Mouse (Mus musculus) lung, postnatal 0 days (tissue): ENCODE results near the gene Gm49450. TPM values are rescaled to one million over a fixed set of nuclear protein-coding genes. Genes with fewer than 3 reads are reported as not detected.
"Not testable (repeated sequence)": the region's sequence is repeated elsewhere in the genome, so short reads cannot be mapped to it uniquely, and the experiment has no call there.

ENCODE experiments used
- ATAC-seq: fragments of 200-750 bp; cut with Nextera tagmentation; 2 replicates; pipeline ENCODE4 v1.8.0; 2017; ENCODE audit warnings: moderate library complexity
- DNase-seq: peaks from one replicate; pipeline ENCODE4 v3.0.0-alpha.2; 2016; ENCODE audit warnings: low spot score
- H3K27ac ChIP-seq: fragments of 300-500 bp; sonication (generic); 2 replicates; pipeline ENCODE4 v1.5.1; 2014; ENCODE audit warnings: antibody characterized with exemption, mild to moderate bottlenecking, low read length, mixed read lengths
- H3K27me3 ChIP-seq: fragments of 300-500 bp; sonication (generic); replicated peaks from 2 replicates; pipeline ENCODE4 v1.6.1; 2014; ENCODE audit warnings: low read length, mixed read lengths; ENCODE audit not compliant: insufficient read depth
- H3K36me3 ChIP-seq: fragments of 300-500 bp; sonication (generic); 2 replicates; pipeline ENCODE4 v1.6.1; 2014; ENCODE audit warnings: low read length, mixed read lengths; ENCODE audit not compliant: insufficient read depth
- H3K4me1 ChIP-seq: fragments of 300-500 bp; sonication (generic); 2 replicates; pipeline ENCODE4 v1.6.1; 2014; ENCODE audit warnings: antibody characterized with exemption, low read depth, low read length, mixed read lengths; ENCODE audit not compliant: insufficient read depth
- H3K4me2 ChIP-seq: fragments of 300-500 bp; sonication (generic); replicated peaks from 2 replicates; pipeline ENCODE4 v1.6.1; 2014; ENCODE audit warnings: low read depth, mild to moderate bottlenecking, low read length, moderate library complexity, mixed read lengths
- H3K4me3 ChIP-seq: fragments of 300-500 bp; sonication (generic); 2 replicates; pipeline ENCODE4 v1.5.1; 2014; ENCODE audit warnings: low read depth, low read length
- H3K9ac ChIP-seq: fragments of 300-500 bp; sonication (generic); replicated peaks from 2 replicates; pipeline ENCODE4 v1.6.1; 2014; ENCODE audit warnings: low read depth, mild to moderate bottlenecking
- H3K9me3 ChIP-seq: fragments of 300-500 bp; sonication (generic); 2 replicates; pipeline ENCODE4 v1.6.1; 2016; ENCODE audit warnings: low read length, mixed read lengths
- CTCF ChIP-seq: IDR thresholded peaks from 2 replicates; pipeline ENCODE4 v1.5.1; 2016; ENCODE audit warnings: antibody characterized with exemption, mild to moderate bottlenecking
- EP300 ChIP-seq: IDR thresholded peaks from 2 replicates; pipeline ENCODE4 v1.6.1; 2016; ENCODE audit warnings: antibody characterized with exemption, mild to moderate bottlenecking, control low read depth
- WGBS: fragments of 180-500 bp; shearing (Covaris S2); extraction: QIAGEN DNeasy Blood & Tissue Kit; methylation state at CpG from one replicate; pipeline ENCODE4 v1.1.7; 2014; 5-methylcytosine and 5-hydroxymethylcytosine counted together
- polyA plus RNA-seq: library from polyadenylated mRNA; unstranded; fragments of >200 nt; fragmentation: Nextera tagmentation; extraction: Ambion mirVana; gene quantifications from 2 replicates; pipeline ENCODE4 v1.2.1, GENCODE M21; 2015

Gm49450 gene
- polyA plus RNA-seq, 1 experiment from 2014 or later, result not detected

DNA sequence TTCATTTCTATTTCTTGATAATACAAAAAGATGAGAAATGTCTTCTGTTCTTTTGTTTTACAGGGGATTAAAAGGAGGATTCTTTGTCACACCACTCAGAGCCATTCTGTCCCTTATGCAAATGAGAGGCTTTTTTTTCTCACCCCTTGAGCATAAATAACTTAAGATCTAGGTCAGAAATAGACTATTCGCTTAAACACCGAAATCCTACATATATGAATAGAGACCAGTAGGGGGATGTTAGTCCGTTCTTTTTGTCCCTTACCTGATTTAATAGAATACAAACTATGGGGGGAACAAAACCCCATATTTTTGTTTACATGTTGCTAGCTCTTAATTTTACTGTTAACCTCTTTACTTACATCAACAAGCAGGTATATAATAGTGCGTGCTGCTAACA lies 2.6 kb upstream of the Gm49450 start:
- Histone ChIP-seq H3K4me2 (no peak overlapping the region), H3K36me3 (no peaks in the 10 kb centered on the region), H3K9ac (no peak overlapping the region), H3K4me3 (no peak overlapping the region), H3K9me3 (no peaks in the 10 kb centered on the region), H3K4me1 (no peaks in the 10 kb centered on the region), H3K27ac (no peak overlapping the region), H3K27me3 (no peaks in the 10 kb centered on the region)
- 93% methylated on average over 4 of the region's 4 CpGs for WGBS
- no peak for DNase-seq
- ATAC-seq, result no peak
- TF ChIP-seq EP300 (no peak), CTCF (no peak)

DNA sequence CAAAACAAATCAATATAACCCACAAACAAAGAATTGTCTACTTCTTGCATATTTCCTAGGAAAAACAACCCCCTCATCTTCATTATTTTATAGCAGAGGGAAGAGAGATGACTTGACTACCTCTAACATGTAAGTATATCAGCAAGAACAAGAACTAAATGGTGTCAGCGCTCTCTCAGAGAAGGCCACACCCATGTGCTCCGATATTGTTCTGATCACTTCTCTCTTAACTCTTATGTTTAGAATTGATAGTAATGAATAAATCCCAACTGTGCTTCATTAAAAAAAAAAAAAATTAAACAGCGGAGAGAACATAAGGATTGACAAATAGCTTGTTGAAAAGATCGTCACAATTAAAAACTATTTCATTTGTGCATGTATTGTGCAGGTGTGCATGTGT lies 2.0 kb upstream of the Gm49450 start:
- Histone ChIP-seq H3K27ac (no peak overlapping the region), H3K27me3 (no peaks in the 10 kb centered on the region), H3K36me3 (no peaks in the 10 kb centered on the region), H3K4me3 (no peak overlapping the region), H3K9ac (no peak overlapping the region), H3K9me3 (no peaks in the 10 kb centered on the region), H3K4me2 (no peak overlapping the region), H3K4me1 (no peaks in the 10 kb centered on the region)
- TF ChIP-seq CTCF, result no peak
- TF ChIP-seq EP300, result no peak
- no peak for DNase-seq
- WGBS, result 83% methylated on average over 4 of the region's 4 CpGs
- no peak for ATAC-seq

DNA sequence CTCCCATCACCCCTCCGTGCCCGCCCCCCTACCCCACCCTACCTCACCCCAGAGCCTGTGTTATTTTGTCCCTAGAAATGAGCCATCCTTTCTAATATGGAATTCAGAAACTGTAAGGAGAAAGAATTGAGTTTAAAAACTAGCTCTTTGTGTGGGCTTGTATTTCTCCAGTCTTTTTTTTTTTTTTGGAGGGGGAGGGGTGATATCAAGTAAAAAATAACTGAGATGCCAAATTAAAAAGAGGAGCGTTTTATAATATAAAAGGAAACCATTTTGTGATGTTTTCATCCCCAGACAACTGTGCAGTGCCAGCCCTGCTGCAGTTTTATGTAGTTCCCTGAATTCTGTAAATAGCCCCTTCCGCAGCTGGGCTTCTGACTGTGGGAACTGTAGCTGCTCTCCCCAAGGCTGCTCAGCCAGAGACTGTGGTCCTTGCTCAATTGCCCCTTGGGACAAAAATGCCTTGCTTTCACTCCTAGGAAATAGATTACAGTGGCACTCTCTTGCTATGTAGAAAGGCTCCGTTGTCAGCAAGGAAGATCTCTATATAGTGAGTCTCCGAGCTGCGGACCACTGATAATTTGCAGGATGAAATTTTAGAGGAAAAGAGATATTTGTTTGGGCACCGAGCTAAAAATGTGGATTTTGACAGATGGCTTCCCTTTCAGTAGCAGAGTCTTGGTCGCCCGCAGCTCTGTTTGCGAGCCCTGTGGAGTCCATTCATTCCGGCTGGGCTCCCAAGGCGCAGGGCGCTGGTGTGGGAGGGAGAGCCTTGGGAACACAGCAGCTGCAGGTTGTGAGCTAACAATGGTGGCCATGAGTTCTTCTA lies 1.3 kb upstream of the Gm49450 start:
- 38% methylated on average over 14 of the region's 14 CpGs for WGBS
- peak overlapping the region; percentile 20; the same call in 1 of the 2 replicates for H3K27ac ChIP-seq
- H3K9ac ChIP-seq, result no peak overlapping the region
- no peaks in the 10 kb centered on the region for H3K9me3 ChIP-seq
- ATAC-seq (no peak), DNase-seq (peak; percentile 38)
- H3K27me3 ChIP-seq, result no peaks in the 10 kb centered on the region
- H3K4me1 ChIP-seq, result no peaks in the 10 kb centered on the region
- peak overlapping the region; percentile 2; the same call in 1 of the 2 replicates for H3K4me2 ChIP-seq
- TF ChIP-seq CTCF, result no peak
- TF ChIP-seq EP300, result no peak
- H3K36me3 ChIP-seq, result no peaks in the 10 kb centered on the region
- no peak overlapping the region for H3K4me3 ChIP-seq

DNA sequence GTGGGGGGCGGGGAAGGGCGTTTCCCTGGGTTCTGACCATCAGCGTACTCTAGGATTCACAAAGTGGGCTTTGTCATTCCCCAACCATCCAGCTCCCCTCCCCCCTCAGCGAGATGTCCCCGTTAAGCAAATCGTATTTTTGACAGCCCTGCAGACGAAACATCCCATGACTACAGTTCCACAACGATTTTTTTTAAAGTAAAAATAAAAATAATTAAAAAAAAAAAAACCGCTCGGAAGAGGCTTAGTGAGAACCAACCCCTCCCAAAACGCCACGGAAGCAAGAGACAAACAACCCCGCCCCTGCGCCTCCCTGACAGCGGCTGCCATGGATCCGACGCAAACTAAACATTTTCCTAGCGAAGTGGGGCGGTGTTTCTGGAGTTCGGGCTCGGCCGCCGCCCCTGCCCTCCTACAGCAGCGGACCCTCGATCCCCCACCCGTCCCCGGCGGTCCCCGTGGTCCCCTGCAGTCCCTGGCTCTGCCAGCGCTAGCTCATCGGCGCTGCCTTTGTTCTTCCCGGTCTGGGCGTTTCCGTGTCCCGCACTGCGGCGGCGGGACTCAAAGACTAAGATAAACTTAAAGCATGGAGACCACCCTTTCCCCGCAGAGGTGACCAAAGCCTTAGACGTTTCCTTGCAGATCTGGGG lies 475 bp downstream of the Gm49450 start:
- WGBS, result under 1% methylated on average over 41 of the region's 41 CpGs
- Histone ChIP-seq H3K4me3 (peak overlapping the region; percentile 86), H3K4me1 (no peaks in the 10 kb centered on the region), H3K27me3 (no peaks in the 10 kb centered on the region), H3K27ac (peak overlapping the region; percentile 97), H3K36me3 (peaks cover 4% of the 10 kb centered on the region; the same call in 1 of the 2 replicates), H3K9me3 (no peaks in the 10 kb centered on the region), H3K9ac (peak overlapping the region; percentile 92), H3K4me2 (peak overlapping the region; percentile 59)
- ATAC-seq, result peak; percentile 79
- TF ChIP-seq CTCF, result peak; percentile 61
- no peak for TF ChIP-seq EP300
- DNase-seq, result peak; percentile 85

DNA sequence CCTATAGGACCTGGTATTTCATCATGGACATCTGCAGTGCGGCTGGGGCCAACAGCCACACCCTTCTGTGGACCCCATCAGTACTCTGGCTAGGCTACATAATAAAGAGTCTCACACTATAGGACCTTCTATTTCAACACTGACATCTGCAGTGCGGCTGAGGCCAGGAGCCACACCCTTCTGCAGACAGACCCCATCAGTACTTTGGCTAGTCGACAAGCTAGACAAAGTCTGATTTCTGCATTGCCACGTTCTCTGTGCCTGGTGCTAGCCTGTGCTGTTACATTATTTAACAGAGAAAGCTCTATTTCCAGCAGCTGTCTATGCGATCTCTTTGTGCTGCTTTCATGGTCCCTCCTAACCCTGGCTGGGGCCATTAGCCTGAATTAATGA lies 1.3 kb downstream of the Gm49450 start:
- Histone ChIP-seq H3K27ac (no peak overlapping the region), H3K4me2 (peak overlapping the region; percentile 59), H3K36me3 (peaks cover 4% of the 10 kb centered on the region; the same call in 1 of the 2 replicates), H3K27me3 (no peaks in the 10 kb centered on the region), H3K9ac (no peak overlapping the region), H3K9me3 (no peaks in the 10 kb centered on the region), H3K4me3 (peak overlapping the region; percentile 86), H3K4me1 (no peaks in the 10 kb centered on the region)
- WGBS, result 19% methylated on average over 5 of the region's 5 CpGs
- TF ChIP-seq CTCF, result no peak
- TF ChIP-seq EP300, result no peak
- DNase-seq, result peak; percentile 36
- no peak for ATAC-seq

DNA sequence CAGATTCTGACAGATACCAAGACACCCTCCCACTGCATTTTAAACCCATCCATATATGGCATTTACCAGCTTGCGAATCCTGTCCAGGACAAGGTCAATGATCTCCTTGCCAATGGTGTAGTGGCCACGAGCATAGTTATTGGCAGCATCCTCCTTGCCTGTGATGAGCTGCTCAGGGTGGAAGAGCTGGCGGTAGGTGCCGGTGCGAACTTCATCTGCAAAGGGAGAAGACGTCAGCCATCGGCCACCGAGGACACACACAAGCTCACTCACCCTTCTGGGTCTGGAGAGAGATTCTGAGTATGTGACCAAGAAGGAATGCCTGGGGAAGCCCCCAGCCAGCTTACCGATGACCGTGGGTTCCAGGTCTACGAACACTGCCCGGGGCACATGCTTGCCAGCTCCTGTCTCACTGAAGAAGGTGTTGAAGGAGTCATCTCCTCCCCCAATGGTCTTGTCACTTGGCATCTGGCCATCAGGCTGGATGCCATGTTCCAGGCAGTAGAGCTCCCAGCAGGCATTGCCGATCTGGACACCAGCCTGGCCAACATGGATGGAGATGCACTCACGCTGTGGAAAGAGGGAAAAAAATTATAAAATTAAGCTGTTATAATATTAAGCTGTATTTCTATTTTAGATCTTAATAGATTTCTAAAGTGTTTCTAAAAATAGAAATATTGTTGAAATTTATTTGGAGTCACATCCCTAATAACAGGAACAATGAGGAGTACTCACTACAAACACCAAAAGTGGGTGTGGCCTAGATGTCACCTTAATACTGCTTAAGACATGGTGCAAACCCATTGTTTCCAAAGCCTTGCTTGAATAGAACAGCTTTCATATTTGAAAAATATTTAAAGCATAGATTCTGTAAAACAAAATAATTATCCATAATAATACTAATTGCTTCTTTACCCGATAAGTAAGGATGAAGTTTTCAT lies 2.0 kb downstream of the Gm49450 start:
- Histone ChIP-seq H3K4me3 (peak overlapping the region; percentile 86), H3K4me2 (peak overlapping the region; percentile 59)
- not testable (repeated sequence) for H3K4me1 ChIP-seq, H3K36me3 ChIP-seq, H3K9ac ChIP-seq, H3K27ac ChIP-seq, DNase-seq, H3K9me3 ChIP-seq, ATAC-seq, H3K27me3 ChIP-seq
- WGBS, result 76% methylated on average over 7 of the region's 15 CpGs
